Mouse (Mus musculus) heart, embryonic 16.5 days (tissue): Measurements from ENCODE around the gene V1ra8. TPM values are rescaled to one million over a fixed set of nuclear protein-coding genes. Genes with fewer than 3 reads are reported as not detected.
"Not testable (repeated sequence)": the region's sequence is repeated elsewhere in the genome, so short reads cannot be mapped to it uniquely, and the experiment has no call there.

Experiments used
- ATAC-seq: fragments of 200-750 bp; cut with Nextera tagmentation; replicated peaks from 2 replicates; pipeline ENCODE4 v1.8.0; 2017; ENCODE audit warnings: moderate number of reproducible peaks; ENCODE audit not compliant: insufficient read depth, low FRiP score; ENCODE audit errors: extremely low read depth
- H3K27ac ChIP-seq: fragments of 300-500 bp; sonication (generic); 2 replicates; pipeline ENCODE4 v1.5.1; 2014; ENCODE audit warnings: mild to moderate bottlenecking, low read length, control low read depth, moderate library complexity
- H3K27me3 ChIP-seq: fragments of 300-500 bp; sonication (generic); 2 replicates; pipeline ENCODE4 v1.6.1; 2014; ENCODE audit warnings: low read length, mixed read lengths; ENCODE audit not compliant: control insufficient read depth, insufficient read depth
- H3K36me3 ChIP-seq: fragments of 300-500 bp; sonication (generic); 2 replicates; pipeline ENCODE4 v1.6.1; 2014; ENCODE audit not compliant: control insufficient read depth, insufficient read depth
- H3K4me1 ChIP-seq: fragments of 300-500 bp; sonication (generic); 2 replicates; pipeline ENCODE4 v1.6.1; 2014; ENCODE audit warnings: low read length, mixed read lengths; ENCODE audit not compliant: control insufficient read depth, insufficient read depth
- H3K4me2 ChIP-seq: fragments of 300-500 bp; sonication (generic); 2 replicates; pipeline ENCODE4 v1.6.1; 2014; ENCODE audit warnings: low read depth, mild to moderate bottlenecking, control low read depth, low read length
- H3K4me3 ChIP-seq: fragments of 300-500 bp; sonication (generic); 2 replicates; pipeline ENCODE4 v1.5.1; 2014; ENCODE audit warnings: mild to moderate bottlenecking, control low read depth, low read length
- H3K9ac ChIP-seq: fragments of 300-500 bp; sonication (generic); 2 replicates; pipeline ENCODE4 v1.6.1; 2014; ENCODE audit warnings: low read length, control low read depth
- H3K9me3 ChIP-seq: fragments of 300-500 bp; sonication (generic); replicated peaks from 2 replicates; pipeline ENCODE4 v1.6.1; 2016; ENCODE audit warnings: low read length; ENCODE audit not compliant: control insufficient read depth
- WGBS: fragments of 180-500 bp; shearing (Covaris S2); extraction: QIAGEN DNeasy Blood & Tissue Kit; methylation state at CpG from one replicate; pipeline ENCODE4 v1.1.7; 2014; 5-methylcytosine and 5-hydroxymethylcytosine counted together
- polyA plus RNA-seq: library from polyadenylated mRNA; unstranded; fragments of >200 nt; fragmentation: Nextera tagmentation; extraction: Ambion mirVana; gene quantifications from 2 replicates; pipeline ENCODE4 v1.2.1, GENCODE M21; 2015

Gene V1ra8
- polyA plus RNA-seq, result not detected in 2 replicates

- H3K4me3 ChIP-seq, H3K27me3 ChIP-seq, H3K9ac ChIP-seq, H3K9me3 ChIP-seq, H3K4me1 ChIP-seq, H3K4me2 ChIP-seq, H3K27ac ChIP-seq, ATAC-seq, H3K36me3 ChIP-seq: not testable (repeated sequence)
- 57% methylated on average over 1 of the region's 2 CpGs for WGBS
Observed at GRCm38 (mm10) chr6:90202493-90202892, at the start of gene V1ra8. V1ra8 (plus strand) TSS chr6:90202793.

GRCm38 (mm10) chr6:90160139-90160538 lies 42.5 kb upstream of the V1ra8 start:
- Histone ChIP-seq H3K4me3 (no peak overlapping the region), H3K4me1 (no peaks in the 10 kb centered on the region), H3K4me2 (no peak overlapping the region), H3K36me3 (no peaks in the 10 kb centered on the region), H3K27me3 (no peaks in the 10 kb centered on the region), H3K27ac (no peak overlapping the region), H3K9ac (no peak overlapping the region), H3K9me3 (no peaks in the 10 kb centered on the region)
- 69% methylated on average over 3 of the region's 3 CpGs for WGBS
- no peak for ATAC-seq

- no peak within 1 kb of the TSS for H3K9ac ChIP-seq
- H3K4me3 ChIP-seq, result no peak within 1 kb of the TSS
- no peaks in the 10 kb centered on the region for H3K9me3 ChIP-seq
- 48% methylated on average over 2 of the region's 2 CpGs for WGBS
- ATAC-seq, result no peak
- no peaks in the 10 kb centered on the region for H3K36me3 ChIP-seq
- H3K27ac ChIP-seq, result no peak within 1 kb of the TSS
- no peaks in the 10 kb centered on the region for H3K27me3 ChIP-seq
- H3K4me1 ChIP-seq, result no peaks in the 10 kb centered on the region
- no peak within 1 kb of the TSS for H3K4me2 ChIP-seq
Observed at GRCm38 (mm10) chr6:90174508-90174907, 28.1 kb upstream of the V1ra8 start, which contains the start of gene Vmn1r52. Vmn1r52 (plus strand) TSS chr6:90174808.

GRCm38 (mm10) chr6:90224338-90224737 lies 21.7 kb downstream of the V1ra8 start, which contains the start of gene Vmn1r53:
Vmn1r53 (minus strand) TSS chr6:90224438.
- ATAC-seq, result no peak
- WGBS, result 83% methylated on average over 1 of the region's 1 CpGs

GRCm38 (mm10) chr6:90232114-90232513 lies 29.5 kb downstream of the V1ra8 start:
- H3K9me3 ChIP-seq, H3K9ac ChIP-seq, H3K27me3 ChIP-seq, H3K4me2 ChIP-seq, H3K4me1 ChIP-seq, H3K36me3 ChIP-seq, ATAC-seq, H3K4me3 ChIP-seq, H3K27ac ChIP-seq: not testable (repeated sequence)
- WGBS, result 77% methylated on average over 4 of the region's 4 CpGs

More at GRCm38 (mm10) chr6:90224338-90224737, 21.7 kb downstream of the V1ra8 start, which contains the start of gene Vmn1r53:
- no peaks in the 10 kb centered on the region for H3K27me3 ChIP-seq
- H3K4me2 ChIP-seq, result no peak within 1 kb of the TSS
- no peak within 1 kb of the TSS for H3K9ac ChIP-seq
- H3K36me3 ChIP-seq, result no peaks in the 10 kb centered on the region
- no peaks in the 10 kb centered on the region for H3K4me1 ChIP-seq
- H3K9me3 ChIP-seq, result no peaks in the 10 kb centered on the region
- no peak within 1 kb of the TSS for H3K27ac ChIP-seq
- no peak within 1 kb of the TSS for H3K4me3 ChIP-seq

GRCm38 (mm10) chr6:90232681-90233080 lies 30.1 kb downstream of the V1ra8 start:
- Histone ChIP-seq H3K4me2 (no peak overlapping the region; the same call in 1 of the 2 replicates), H3K4me3 (no peak overlapping the region), H3K9ac (no peak overlapping the region), H3K27me3 (no peaks in the 10 kb centered on the region), H3K9me3 (peaks cover 7% of the 10 kb centered on the region; the same call in 1 of the 2 replicates), H3K4me1 (no peaks in the 10 kb centered on the region), H3K27ac (no peak overlapping the region), H3K36me3 (no peaks in the 10 kb centered on the region)
- no peak for ATAC-seq
- 57% methylated on average over 27 of the region's 27 CpGs for WGBS

GRCm38 (mm10) chr6:90244019-90244418 lies 41.4 kb downstream of the V1ra8 start:
- no peak overlapping the region for H3K4me3 ChIP-seq
- 70% methylated on average over 3 of the region's 3 CpGs for WGBS
- H3K27me3 ChIP-seq, result no peaks in the 10 kb centered on the region

GRCm38 (mm10) chr6:90246000-90246399 lies 43.4 kb downstream of the V1ra8 start, which contains the start of gene Vmn1r54:
Vmn1r54 (plus strand) TSS chr6:90246300.
- WGBS, result 61% methylated on average over 1 of the region's 1 CpGs
- Histone ChIP-seq H3K9me3 (no peaks in the 10 kb centered on the region), H3K27ac (no peak within 1 kb of the TSS), H3K4me3 (no peak within 1 kb of the TSS), H3K4me1 (no peaks in the 10 kb centered on the region), H3K36me3 (no peaks in the 10 kb centered on the region), H3K9ac (no peak within 1 kb of the TSS), H3K4me2 (no peak within 1 kb of the TSS), H3K27me3 (no peaks in the 10 kb centered on the region)
- no peak for ATAC-seq

More at GRCm38 (mm10) chr6:90244019-90244418, 41.4 kb downstream of the V1ra8 start:
- Histone ChIP-seq H3K9me3 (no peaks in the 10 kb centered on the region), H3K4me2 (no peak overlapping the region), H3K4me1 (no peaks in the 10 kb centered on the region), H3K27ac (no peak overlapping the region), H3K9ac (no peak overlapping the region), H3K36me3 (no peaks in the 10 kb centered on the region)
- ATAC-seq, result no peak
